Mouse (Mus musculus) right cerebral cortex, postnatal 36 days (tissue): ENCODE results near the gene Ptprm.

Experiments used
- DNase-seq, 2 experiments: peaks; one replicate each; pipeline ENCODE4 v3.0.0; 2022; ENCODE audit warnings: low spot score in 2 of 2, mixed read lengths in 1 of 2

The Ptprm gene

DNA sequence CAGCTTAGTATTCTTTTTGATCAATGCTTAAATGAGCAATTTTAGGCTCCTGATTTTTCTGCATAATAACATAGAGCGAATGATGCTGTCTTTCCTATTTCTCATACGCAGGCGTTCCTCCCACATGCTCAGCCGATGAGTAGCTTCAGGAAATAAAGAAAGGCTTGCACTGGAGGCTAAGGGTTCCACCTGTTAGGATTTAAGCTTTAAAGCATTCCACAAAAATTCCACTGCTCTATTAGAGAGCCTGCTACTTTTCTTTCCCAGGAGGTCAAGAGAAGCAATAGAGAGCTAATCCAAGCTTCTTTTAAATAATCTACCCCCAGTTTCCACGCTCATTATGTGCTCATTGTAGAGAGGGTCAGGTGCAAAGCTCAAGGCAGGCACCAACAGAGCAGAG lies 127.3 kb downstream of the Ptprm start:
- DNase-seq, result no peak

DNA sequence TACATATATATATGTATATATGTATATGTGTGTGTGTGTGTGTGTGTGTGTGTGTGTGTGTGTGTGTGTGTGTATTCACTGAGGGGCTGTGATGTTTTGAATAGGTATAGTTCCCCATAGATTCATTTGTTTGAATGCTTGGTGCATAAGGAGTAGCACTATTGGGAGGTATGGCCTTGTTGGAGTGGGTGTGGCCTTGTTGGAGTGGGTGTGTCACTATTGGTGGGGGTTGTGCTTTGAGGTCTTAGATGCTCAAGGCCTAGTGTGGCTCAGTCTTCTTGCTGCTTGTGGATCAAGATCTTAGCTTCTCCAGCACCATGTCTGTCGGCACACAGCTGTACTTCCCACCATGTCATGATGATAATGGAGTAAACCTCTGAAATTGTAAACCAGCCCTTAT lies 138.9 kb downstream of the Ptprm start:
- no peak for DNase-seq

DNA sequence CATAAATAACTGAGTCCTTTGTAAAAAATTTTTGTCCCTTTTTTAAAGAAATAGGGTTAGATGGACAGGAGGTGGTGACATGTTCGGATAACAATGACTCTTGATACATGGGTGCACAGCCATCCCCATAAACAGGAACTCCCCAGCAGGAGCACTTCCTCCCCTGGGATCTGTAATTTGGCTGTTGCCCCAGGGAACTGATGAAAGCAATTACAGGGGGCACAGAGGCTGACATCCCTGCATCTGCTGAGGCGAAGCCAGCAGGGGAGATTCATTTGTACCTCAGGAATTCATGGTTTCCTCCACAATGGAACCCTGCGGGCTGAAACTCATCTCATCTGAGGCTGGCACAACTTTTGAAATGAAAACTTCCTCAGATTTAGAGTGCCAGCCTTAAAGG lies 140.5 kb downstream of the Ptprm start:
- DNase-seq, result no peak

DNA sequence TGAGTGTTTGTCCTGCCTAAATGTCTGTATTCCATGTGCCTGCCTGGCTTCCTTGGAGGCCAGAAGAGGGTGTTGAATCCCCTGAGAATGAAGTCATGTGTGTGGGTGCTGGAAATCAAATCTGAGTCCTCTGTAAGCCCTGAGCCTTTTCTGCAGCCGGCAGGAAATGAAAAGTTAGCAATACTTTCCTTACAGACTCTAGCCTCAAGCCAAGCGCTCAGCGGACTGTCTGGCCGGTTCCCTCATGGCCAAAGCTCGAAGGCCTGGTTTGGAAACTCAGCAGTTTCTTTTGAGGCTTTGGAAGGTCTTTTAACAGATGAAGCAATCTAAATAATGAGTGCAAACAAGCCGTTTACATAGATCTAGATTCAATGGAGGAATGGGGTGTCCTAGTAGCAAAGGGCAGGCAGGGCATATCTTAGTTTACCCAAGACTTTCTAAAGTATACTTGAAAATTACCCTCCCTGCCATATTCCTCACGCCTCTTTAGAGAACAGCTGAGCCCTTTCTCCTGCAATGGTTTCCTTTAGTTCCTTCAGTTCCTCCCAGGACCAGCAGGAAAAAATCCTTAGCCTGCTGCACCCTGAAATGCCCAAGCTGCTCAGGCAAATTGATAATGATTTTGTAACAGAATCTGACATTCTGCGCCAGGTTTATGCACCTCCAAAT lies 144.4 kb downstream of the Ptprm start:
- no peak for DNase-seq

DNA sequence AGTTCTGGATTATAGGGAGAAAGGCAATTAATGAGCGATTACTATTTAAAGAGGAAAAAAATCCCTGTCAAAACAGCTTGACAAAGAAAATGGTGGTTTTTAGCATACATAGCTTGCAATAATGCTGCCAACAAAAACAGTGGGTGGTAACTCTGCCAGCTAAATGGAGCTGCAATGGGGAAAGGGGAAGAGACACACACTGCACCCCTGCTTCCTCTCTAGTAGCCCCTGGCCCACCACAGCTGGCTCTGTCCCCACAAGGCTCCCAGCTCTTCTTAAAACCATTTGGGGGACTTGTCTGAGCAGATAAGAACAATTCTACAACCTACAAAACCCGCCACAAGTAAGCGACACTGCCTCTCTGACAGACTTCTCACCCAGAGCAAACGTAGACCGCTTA lies 145.7 kb downstream of the Ptprm start:
- no peak for DNase-seq

DNA sequence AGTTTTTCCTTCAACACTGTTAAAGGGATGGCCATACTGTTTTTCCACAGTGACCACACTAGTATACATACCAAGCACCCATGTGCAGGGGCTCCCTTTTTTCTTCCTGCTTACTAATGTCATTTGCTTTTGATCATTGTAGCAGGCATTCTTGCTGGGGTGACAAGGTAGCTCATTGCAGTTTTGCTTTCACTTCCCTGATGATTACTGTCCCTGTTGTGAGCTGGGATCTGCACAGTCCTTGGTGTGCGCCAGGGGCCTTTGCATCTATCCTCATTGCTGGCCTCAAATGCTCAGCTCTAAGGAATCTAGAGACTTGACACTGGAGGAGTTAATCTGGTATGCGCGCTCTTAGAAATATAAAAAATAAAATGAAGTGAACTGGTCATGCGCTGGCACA lies 147.3 kb downstream of the Ptprm start:
- no peak for DNase-seq

DNA sequence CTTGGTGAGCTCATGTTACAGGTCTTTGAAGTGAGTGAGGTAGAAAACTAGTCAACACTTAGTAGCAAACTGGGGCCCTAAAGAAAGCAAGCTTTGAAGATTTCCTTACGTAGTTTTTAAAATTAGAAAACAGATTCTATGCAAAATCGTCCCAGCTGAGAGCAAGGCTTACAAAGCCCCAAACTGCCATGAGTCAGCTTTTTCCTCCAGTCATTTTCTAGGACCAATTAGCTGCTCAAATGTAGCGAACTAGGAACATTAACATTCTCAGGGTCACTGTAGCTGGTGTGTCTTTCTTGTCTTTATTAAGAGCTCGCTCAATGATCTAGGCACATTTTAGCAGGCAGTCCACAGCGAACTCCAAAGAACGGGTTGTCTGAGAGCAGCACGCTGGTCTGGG lies 153.1 kb downstream of the Ptprm start:
- no peak for DNase-seq

DNA sequence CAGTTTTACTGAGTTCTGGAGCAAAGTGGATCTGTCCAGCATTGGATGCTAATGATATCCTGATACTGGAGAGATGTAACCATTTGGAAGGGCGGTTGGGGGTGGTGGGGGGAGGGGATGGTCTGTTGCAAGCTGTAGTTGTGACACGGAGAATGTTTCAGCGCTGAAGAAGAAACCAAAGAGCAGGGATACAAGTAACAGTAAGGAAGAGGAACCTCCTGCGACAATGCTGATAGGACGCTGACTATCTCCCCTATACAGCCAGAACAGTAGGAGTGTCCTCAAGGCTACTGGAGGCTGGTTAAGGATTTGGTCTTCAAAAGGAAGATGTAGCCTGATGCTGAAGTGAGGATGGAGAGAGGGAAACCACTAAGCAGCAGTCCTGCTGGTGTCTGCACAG lies 160.5 kb downstream of the Ptprm start:
- DNase-seq, result no peak

DNA sequence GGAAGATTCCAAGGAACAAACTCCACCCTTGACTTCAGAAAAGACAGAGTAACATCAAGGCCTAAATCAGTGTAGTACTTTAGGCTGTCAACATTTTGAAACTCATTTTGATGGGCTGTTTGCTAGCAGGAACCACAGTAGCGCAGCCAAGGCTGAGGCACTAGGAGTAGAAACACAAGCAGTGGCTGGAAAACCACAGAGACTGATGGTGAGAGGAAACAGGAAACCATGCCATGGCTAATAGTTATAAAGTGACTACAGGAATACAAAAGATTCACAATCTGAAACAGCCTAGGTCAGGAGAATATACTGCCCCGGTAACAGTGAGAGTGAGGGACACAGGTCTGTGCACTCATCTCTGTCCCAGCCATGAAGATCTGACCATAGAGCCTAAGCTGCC lies 165.7 kb downstream of the Ptprm start:
- no peak for DNase-seq

DNA sequence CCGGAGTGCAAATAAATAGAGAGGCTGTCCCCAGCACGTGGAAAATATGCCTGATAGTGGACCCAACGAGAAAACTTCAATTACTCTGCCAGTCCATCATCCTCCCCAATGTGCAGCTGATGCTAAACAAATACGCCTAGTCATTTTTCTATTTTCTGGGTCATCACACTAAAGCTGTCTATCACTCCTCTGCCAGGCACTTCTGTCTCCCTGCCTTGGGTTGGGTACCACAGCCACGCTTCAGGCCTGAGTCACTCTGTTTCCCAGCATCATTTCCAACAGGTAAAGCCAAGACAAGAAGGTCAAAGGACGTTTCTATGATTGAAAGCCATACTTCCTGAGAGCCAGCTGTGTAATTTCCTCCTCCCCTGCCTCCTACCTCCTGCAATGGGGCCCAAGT lies 167.4 kb downstream of the Ptprm start:
- no peak for DNase-seq

DNA sequence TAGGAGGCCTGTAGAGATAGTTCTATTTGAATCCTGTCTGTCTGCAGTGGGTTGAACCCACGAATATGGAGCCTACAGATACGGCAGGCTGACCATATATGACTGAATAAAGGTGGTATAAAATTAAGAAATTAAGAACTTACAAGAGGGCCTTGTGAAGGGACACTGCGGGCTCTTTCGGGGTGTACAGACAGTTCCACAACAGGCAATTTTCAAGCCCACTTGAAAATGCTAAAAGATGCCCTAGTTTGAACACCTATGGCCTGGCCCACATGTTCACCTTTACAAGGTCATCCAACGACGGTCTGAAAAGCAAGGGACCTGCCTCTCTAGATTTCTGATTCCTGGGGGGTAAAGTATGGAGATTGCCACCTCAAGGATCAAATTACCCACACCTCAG lies 168.3 kb downstream of the Ptprm start:
- DNase-seq, result no peak

DNA sequence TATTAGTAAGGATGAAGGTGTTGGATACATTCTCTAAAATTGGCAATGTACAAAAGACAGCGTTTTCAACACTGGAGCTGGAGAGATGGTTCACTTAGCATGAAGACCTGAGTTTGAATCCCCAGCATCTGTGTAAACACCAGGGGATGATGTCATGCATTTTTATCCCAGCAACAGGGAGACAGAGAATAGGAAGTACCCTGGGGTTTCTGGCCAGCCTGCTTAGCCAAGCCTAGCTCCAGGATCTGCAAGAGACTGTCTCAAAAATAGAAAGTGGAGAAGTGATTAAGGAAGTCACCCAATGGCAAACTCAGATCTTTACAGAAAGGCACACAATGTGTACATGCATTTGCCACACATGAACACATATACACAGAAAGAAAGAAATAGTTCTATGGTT lies 174.8 kb downstream of the Ptprm start:
- DNase-seq, result no peak

DNA sequence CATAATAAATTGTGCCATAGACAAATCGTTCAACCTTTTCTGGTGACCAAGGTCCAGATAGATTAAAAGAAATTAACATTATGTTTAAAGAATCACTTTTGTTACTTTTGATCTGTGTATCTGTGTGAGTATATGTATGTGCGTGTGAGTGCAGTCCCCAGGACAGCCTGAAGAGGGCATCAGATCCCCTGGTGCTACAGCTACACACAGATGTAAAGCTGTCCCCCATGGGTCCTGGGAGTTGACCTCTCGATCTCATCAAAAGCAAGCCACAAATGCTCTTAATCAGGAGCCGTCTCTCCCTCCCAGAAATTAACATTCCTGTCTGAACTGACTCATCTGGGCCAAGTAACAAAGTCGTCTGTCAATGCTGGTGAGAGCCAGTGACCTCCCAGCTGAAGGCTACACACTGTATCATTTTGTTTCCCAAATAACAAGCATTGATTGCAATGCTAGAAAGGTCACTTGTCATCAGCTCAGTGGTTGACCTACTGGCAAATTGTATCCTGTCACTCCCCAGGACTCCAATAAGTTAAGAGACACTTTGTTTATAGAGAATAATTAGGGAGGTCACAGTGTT lies 175.5 kb downstream of the Ptprm start:
- DNase-seq, result no peak

DNA sequence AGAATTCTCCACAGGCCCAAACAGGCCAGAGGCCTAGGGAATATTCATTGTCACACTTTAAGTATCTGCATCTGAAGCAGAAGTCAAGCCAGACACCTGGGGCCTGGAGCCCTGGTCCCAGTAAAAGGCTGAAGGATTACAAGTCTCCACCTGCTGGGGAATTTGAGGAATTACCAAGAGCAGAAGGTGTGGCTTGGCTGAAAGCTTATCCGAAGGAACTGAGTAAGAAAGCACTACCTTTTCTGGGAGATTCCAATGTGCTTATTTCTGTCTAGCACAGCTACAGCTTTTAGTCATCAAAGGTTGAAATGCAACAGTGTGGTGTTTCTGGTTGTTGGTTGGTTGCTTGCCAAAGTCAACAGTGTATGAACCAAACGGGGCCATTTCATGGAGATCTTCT lies 178.4 kb downstream of the Ptprm start:
- DNase-seq, result peak in 1 of 2 experiments; percentile 31

DNA sequence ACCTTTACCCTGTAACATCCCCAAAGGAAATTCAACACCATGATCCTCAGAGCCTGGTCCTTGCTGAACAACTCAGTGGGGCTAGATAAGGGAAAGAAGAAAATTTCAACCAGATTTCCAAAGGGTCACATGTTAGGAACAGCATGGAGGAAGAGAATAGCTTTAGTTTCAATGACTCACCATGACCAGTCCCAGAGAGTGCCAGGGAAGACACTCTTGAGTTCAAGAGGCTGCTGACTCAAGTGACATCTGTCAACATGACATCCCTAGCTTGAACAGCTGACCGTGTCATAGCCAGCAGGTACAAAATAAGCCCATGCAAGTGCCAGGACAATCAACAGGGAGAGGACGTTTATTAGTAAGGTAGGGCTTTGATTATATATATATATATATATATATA lies 182.9 kb downstream of the Ptprm start:
- DNase-seq, result no peak

DNA sequence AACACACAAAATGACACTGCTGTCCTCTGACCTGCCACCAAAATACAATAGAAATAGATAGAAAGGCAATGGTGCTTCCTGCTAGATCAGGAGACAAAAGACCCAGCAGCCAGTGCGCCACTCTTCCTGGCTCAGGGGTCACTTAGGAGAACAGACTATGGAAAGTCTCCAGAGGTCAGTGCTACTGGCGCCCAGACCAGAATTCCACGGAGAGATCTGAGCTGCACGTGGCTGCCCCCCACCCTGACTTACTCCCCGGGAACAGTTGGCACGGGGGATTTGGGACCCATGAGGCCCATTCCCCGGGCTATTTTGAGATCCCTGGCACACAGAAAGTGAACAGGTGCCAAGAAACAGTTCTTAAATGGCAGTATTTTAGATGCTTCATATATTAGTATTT lies 183.6 kb downstream of the Ptprm start:
- no peak for DNase-seq

DNA sequence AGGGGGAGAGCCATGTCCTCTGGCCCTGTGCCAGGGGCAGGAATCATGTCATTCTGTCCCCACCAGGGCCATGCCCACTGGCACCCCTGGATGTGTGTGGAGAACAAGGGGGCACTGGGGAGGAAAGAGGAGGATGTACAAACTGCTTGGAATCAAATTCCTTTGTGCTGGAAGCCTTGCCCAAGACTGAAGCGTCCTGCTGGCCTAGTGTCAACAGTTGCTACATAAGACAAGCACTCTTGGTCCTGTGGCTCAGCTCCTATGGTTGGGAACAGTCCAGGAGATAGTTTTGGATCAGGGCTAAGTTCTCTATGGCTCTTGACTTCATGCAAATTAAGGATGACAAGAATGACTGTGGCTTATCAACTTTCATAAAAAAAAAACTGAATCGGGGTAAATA lies 188.4 kb downstream of the Ptprm start:
- no peak for DNase-seq

DNA sequence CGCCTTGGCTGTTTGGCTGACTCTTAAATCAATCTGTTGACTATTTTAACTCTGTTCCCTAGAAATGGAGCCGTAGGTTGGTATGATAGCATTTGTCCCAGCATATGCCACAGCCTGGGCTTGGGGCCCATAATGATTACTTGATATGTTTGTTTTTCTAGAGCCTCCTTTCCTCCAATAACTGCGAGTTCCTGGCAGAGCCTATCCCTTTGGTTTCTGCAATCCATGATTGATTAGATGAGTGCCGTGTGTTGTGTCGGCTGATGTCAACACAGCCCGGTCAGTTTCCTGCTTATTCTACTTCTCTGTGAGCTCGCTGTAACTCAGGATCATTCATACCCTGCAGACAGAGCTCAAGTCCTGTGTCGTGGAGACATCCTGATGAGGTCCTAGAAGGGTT lies 194.6 kb downstream of the Ptprm start:
- no peak for DNase-seq

DNA sequence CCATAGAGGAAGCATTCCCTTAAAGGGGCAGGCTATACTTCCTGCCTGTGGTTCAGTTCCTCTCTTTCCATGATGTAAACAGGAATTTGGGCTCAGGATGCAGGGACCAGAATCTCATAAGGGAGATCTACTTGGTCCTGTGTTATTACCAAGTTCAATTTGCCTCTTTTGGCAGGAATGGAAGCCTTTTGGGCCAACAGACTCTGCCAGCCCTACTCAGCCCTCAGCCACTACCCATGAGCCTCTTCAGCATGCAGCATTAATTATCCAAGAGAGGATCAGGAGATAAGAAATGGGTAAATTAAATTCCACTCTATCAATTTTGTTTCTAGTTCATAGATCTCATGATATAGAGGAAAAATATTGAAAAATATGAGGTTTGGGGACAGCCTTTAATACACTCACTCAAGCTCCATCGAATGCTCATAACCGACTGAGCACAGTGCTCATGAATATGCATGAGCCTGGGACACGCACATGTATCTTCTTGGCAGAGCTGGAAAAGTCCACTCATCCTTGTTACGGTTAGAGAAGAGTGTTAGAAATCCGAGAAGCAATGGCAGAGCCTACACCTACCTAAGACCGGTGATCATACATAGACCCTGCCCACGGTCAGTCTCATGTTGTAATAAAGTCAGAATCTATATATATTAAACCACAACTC lies 197.0 kb downstream of the Ptprm start:
- no peak for DNase-seq

DNA sequence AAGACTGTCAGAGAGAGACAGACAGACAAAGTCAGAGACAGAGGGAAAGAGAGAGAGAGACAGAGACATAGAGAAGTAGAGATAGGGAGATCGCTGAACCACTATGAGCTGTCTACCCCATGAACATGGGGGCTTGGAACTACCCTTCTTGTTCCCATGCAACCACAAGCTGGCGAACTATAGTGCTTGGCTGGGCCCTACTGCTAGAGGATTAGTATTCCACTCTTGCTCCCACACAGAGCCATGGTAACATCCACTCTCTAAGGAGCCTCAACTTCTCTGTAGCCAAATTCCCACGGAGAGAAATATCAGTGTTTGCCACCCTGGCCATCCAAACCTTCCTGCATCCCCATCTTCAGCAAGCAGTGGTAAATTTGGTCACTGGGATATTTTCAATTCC lies 202.0 kb downstream of the Ptprm start:
- no peak for DNase-seq

DNA sequence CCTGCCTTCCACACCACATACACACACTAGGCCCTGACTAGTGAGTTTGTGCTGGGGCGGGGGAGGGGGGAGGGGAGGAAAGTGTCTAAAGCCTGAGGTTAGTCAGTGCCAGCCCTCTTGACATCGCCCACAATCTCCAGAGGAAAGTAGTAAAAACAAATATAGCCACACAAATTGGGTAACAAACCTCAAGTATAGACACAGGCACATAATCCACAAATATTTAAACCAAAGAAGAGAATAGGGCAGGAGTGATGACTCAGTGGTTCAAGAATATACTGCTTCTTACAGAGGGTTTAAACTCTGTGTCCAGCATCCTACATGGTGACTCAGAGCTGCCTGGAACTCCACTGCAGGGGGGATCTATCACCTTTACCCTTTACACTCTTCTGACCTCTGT lies 203.8 kb downstream of the Ptprm start:
- DNase-seq, result no peak

DNA sequence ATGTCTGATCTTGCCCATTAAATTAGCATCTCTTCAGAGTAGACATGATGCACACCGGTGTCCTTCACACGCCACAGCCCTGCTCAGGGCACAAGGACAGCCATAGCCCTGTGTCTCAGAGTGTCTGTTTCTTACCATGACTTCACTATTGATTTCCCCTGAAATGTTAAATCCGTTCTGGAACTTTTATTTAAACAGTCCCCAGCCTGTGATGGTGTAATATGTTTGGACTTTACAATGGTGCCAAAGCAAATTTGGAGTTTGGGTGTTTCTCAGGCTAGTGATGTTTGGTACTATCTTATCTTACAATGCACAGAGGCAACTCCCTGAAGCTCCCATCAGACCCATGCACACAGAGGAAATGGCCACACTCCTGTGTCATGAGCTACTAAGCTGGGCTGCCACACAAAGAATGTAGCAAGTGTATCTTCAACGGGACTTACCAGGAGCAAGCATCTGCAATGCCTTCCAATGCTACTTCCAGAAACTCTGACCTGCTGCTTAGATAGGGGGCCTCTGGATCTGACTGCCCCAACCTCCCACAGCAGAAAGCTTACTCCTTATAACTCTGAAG lies 212.0 kb downstream of the Ptprm start:
- DNase-seq, result no peak

DNA sequence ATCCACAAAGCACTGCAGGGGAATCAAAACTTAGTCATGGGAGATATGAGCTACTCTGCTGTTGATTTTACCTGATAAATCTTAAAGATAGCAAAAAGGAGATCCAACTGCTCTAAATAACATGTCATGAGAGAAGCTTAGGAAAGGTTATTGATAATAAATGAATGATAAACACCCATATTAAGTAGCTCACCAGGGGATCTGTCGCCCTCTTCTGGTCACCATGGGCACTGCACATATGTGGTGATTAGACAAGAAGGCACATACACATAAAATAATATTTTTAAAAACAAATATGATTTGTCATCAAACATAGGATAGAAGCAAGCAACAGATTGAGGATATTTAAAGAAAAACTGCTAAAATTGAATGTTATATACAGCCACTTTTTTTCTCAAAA lies 213.8 kb downstream of the Ptprm start:
- DNase-seq, result no peak
